Mouse (Mus musculus): ENCODE data around the gene Pex11b.

GRCm38 (mm10) chr3:96634015-96634414 lies 1.2 kb upstream of the Pex11b start:
- TF ChIP-seq FLI1 (IDR thresholded peaks at IDR 0.05; ENCODE audit: low read length) (no peak), GATA1 (IDR thresholded peaks at IDR 0.05; ENCODE audit: borderline replicate concordance, low read length) (no peak)

Data from megakaryocyte, embryonic 14.5 days (primary cell).